Mouse (Mus musculus) thymus, postnatal 14 days (tissue): ENCODE results near the gene Dst.
"Not testable (repeated sequence)": the region's sequence is repeated elsewhere in the genome, so short reads cannot be mapped to it uniquely, and the experiment has no call there.

Experiments
- DNase-seq: peaks from one replicate; pipeline ENCODE4 v3.0.0; 2021

The Dst gene

DNA sequence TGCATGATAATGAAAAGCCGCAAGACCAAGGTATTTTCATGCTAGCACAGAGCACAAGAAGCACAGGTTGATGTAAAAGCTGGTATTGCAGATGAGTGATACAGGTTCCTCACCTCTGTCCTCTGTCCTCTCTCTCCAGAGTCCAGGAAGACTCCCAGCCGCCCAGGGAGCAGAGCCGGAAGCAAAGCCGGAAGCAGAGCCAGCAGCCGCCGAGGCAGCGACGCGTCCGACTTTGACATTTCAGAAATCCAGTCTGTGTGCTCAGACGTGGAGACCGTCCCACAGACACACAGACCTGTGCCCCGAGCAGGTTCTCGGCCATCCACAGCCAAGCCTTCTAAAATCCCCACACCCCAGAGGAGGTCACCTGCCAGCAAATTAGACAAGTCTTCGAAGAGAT lies 399.2 kb downstream of the Dst start:
- DNase-seq: no peak

DNA sequence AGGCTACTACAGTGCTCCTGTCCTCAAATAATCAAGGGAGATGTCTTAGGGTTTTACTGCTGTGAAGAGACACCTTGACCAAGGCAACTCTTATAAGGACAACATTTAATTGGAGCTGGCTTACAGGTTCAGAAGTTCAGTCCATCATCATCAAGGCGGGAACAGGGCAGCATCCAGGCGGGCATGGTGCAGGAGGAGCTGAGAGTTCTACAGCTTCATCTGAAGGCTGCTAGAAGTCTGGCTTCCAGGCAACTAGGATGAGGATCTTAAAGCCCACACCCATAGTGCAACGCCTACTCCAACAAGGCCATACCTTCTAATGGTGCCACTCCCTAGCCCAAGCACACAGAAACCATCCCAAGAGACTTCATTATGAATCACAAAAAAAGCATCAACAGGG lies 400.8 kb downstream of the Dst start:
- not testable (repeated sequence) for DNase-seq

DNA sequence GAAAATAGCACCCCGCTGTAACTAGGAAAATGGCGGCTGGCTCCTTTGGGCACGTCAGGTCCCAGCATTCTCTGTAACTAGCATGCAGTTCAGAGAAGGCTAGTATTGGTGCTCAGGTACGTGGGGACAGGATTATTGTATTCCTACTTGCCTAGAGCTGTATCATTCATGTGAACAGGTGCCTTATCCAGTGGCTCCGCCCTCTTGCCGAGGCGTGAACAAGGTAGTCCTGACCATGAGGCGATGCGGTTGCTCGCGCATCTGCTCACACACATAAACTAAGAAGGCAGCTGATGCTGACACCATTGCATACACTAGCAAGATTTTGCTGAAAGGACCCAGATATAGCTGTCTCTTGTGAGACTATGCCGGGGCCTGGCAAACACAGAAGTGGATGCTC lies 401.4 kb downstream of the Dst start:
- DNase-seq: no peak

DNA sequence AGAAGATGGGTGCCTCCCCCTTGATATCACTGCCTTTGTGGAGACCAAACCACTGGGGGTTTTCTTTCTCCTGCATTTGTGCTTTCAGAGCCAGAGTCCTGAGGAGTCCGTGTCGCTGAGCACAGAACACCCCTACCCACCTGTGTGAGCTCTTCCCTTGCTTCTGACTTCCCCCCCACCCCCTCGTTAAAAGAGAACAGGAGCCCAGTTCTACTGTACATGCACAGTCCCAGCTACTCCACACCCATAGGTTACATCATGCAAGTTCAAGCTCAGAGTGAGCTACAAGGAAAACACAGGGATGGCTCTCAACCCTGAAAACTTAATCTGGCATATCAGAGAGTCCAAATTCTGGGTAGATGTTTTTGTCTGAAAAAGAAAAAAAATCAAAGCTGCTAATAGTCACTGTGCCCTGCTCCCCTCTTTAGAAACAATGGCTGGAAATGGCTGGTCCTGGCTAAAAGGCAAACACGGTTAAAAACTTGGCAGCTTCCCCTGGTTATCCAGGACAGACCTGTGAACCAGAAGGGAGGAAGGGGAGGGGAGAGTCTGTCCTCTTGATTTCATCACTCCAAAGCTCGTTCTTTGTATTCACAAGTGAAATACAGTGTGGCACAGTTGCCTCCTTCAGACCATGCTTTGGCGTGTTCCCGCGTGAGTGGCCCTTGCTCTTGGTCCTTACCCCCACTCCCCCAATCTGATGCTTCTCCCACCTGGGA lies 402.7 kb downstream of the Dst start:
- DNase-seq: no peak

DNA sequence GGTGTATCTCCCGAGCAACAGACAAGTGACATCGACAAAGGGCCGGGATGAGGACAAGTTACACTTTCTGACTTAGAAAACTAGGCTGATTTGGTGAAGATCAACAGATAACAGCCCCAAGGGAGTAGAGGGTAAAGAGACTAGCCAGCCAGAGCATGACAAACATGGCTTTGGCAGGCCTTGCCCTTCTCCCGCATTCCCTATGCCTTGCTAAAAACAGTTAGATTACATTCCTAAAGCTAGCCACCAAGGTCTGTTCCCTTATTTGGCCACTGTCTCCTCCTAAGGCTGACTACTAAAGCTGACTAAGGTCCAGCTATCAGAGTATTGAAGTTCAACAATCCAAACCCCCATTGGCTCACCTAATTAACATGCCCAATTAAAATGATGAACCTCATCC lies 404.8 kb downstream of the Dst start:
- no peak for DNase-seq

DNA sequence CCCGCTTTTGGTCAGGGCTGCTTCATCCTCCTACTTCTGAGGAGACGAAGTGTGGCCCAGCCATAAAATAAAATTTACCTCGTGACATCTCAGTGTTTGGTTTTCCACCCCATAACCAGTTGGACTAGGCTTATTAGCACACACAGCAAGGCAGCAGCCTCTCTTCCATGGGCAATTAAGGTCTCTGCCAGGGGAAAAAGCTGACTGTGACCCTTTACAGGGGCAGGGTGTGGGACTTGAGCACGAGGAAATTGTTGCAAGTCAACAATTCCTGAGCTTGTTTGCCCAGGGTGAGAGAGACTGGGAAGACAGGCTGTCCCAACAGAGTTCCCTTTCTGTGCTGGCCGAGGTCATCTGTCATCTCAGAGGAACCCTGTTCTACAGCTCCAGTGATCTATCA lies 407.4 kb downstream of the Dst start:
- DNase-seq: no peak

DNA sequence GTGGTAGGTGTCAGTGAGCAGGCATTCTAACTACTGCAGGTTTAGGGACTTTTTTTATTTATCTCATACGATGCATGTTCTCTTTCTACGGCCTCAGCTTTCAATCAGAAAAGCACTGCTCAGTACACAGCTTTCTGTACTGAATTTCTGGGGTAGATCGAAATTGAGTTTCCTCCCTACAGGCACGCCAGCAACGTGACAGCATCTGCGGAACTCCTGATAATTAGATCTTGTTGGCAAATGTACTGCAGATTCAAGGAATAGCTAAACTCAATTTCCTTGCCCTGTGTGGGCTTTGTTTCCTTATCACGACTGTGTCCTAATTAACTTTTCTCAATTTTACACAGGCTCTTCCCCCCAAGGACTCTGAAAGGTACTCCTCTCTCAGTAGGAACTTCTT lies 416.2 kb downstream of the Dst start:
- DNase-seq: no peak

DNA sequence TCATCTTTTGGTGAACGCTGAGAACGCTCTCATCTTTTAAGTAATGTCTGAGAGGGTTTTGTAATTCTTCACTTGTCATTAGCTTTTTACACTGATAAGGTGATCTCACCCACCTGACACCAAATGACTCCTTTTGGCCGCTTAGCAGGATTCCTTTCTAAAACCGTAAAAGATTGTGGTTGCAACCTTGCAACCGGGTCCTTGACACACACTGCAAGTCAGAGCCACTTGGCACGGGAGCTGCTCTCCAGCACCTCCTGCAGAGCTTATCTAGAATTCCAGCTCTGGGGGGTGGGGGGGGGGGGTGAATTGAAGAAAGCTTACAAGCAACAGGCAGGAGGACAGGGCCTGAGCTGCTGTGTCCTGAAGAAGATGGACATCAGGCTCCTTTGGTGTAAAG lies 420.6 kb downstream of the Dst start:
- DNase-seq: no peak

DNA sequence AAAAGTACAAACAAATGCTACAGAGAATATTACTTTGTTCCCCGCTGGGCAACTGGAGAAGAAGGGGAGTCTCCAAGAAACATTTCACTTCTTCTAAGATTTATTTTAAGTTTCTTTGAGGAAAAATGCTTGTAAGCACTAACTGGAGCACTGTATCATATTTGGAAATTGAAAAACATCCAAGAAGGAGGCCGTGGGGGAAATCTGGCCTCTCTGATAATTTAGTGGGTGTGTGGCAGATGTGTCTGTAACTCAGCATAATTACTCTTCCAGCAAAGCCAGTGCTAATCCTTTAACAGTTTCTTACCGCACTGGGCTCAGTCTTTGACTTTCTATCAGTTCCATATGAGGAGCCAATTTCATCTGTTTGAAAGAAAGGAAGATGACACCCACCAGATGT lies 423.7 kb downstream of the Dst start:
- DNase-seq: no peak
